Mouse (Mus musculus): ENCODE measurements at regions not wholly inside any gene's neighbourhood (a gene's known extent, or its start where the extent isn't known, plus 50 kb on each side); places are given as distances from the start of the nearest gene placed in this dataset.

DNA sequence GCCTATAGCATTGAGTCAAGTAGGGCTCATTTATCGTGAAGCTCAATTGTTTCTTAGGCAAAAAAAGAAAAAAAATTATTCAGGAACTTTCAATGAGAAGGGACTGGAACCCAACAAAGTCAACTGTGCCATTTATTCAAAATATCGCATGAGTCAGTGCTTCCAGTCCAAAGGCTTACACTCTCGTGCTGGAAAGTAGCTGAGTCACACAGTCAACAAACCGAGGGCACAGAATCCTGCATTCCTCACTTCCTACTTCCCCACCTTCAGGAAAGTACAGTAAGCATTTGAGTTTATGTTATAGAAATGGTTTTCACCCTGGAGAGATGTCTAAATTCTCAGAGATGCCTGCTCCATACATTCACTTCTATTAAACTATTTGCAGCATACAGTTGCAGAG, 194.3 kb upstream of the Impad1 start:
- TF ChIP-seq POLR2A (IDR thresholded peaks at IDR 0.05; ENCODE audit: borderline replicate concordance, extremely low read depth, insufficient read depth, insufficient read length, poor library complexity, severe bottlenecking) (no peak), CTCF (IDR thresholded peaks at IDR 0.05; ENCODE audit: borderline replicate concordance, extremely low read depth, insufficient read depth, insufficient read length) (no peak)

All from brain, embryonic 14.5 days (tissue).